Mouse (Mus musculus): ENCODE measurements around the gene 9530003J23Rik. TPM values are rescaled to one million over a fixed set of nuclear protein-coding genes. Genes with fewer than 3 reads are reported as not detected.
"Not testable (repeated sequence)": the region's sequence is repeated elsewhere in the genome, so short reads cannot be mapped to it uniquely, and the experiment has no call there.

The 9530003J23Rik gene
- polyA plus RNA-seq, 1 experiment from 2014 or later, result not detected

GRCm38 (mm10) chr10:117280000-117280399 lies 41.5 kb upstream of the 9530003J23Rik start:
- Histone ChIP-seq H3K36me3 (no peaks in the 10 kb centered on the region), H3K27ac (ENCODE audit: poor library complexity, severe bottlenecking) (no peak overlapping the region), H3K4me3 (no peak overlapping the region), H3K4me2 (no peak overlapping the region), H3K4me1 (replicated peaks) (peaks cover 27% of the 10 kb centered on the region), H3K27me3 (replicated peaks) (peaks cover 17% of the 10 kb centered on the region), H3K9me3 (replicated peaks) (no peaks in the 10 kb centered on the region), H3K9ac (no peak overlapping the region)
- ATAC-seq (ENCODE audit: insufficient number of reproducible peaks, low FRiP score), result no peak
- WGBS, result 73% methylated on average over 1 of the region's 1 CpGs

DNA sequence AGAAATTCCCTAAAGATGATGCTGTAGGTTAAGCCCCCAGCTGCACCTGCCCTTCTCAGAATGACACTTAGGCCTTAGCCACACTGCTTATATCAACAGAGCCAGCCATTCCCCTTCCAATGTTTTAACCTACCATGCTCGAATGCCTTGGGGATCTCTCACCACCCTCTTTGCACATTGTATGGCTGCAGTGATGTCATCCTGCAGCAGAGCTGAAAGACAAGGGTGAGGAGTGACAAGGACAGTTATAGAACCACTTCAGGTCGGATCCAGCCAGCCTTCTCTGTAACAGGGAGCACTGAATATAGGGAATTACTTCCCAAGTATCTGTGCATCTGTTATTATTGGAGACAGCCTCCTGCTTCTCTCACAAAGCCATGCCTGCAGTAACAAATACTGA lies 40.0 kb upstream of the 9530003J23Rik start:
- H3K27ac ChIP-seq (ENCODE audit: poor library complexity, severe bottlenecking), result peak overlapping the region; percentile 62
- peak; percentile 73 for ATAC-seq (ENCODE audit: insufficient number of reproducible peaks, low FRiP score)
- H3K9ac ChIP-seq, result not testable (repeated sequence)

DNA sequence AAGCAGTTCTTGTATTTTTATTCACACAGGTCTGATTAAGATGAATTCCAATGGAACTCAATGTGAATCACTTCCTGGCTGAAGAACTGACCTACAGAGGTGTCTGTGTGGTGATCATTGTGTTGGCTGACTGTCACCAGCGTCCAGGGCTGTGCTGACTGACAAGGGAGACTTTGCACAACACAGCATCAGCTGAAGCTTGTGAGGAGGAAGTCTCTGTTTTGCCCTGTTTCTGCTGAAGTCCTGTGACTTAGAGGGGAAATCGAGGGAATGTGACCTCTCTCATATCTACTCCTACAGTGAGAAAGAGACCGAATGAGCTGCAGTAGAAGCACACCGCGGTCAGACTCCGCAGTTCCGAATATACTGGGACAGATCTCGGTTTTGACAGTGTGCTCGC lies 39.3 kb upstream of the 9530003J23Rik start:
- H3K4me3 ChIP-seq; H3K9ac ChIP-seq; H3K9me3 ChIP-seq (replicated peaks); H3K4me2 ChIP-seq; H3K36me3 ChIP-seq: not testable (repeated sequence)
- H3K27ac ChIP-seq (ENCODE audit: poor library complexity, severe bottlenecking), result peak overlapping the region; percentile 62; the same call in 1 of the 2 replicates
- ATAC-seq (ENCODE audit: insufficient number of reproducible peaks, low FRiP score), result peak; percentile 33
- peaks cover 17% of the 10 kb centered on the region for H3K27me3 ChIP-seq (replicated peaks)
- 75% methylated on average over 9 of the region's 9 CpGs for WGBS
- peaks cover 27% of the 10 kb centered on the region for H3K4me1 ChIP-seq (replicated peaks)

More for the DNA sequence above, 40.0 kb upstream of the 9530003J23Rik start:
- not testable (repeated sequence) for H3K9me3 ChIP-seq (replicated peaks); H3K4me2 ChIP-seq; H3K4me3 ChIP-seq; H3K36me3 ChIP-seq
- H3K27me3 ChIP-seq (replicated peaks), result peaks cover 17% of the 10 kb centered on the region
- H3K4me1 ChIP-seq (replicated peaks), result peaks cover 27% of the 10 kb centered on the region
- WGBS, result 33% methylated on average over 2 of the region's 2 CpGs

DNA sequence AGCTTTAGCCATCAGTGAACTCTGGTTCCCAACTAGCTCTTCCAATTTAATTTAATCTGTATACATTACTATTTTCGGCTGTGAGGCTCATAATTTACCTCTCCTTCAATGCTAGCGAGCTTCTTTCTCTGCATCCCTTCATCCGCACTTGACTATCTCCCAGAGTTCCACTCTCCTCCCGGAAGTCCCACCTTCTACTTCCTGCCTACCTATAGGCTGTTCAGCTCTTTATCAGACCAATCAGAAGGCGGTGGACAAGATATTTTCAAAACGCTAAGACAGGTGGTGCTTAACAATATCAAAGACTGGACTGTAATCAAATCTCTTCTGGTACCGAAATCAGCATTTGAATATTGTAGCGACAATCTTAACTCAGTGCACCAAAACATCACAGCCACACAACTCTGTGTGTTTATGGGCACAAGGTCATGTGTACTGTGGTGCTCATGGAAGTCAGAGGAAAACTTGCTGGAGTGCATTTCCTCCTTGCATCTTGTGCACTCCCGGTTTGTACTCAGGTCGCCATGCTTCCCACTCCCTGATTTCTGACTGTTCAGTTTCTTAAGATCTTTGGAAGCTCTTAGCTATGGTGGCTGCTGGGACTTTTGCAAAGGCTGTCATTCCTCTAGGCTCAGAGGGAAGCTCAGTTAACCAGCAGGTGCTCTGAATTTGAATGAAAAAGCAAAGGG lies 37.3 kb upstream of the 9530003J23Rik start:
- H3K36me3 ChIP-seq, result no peaks in the 10 kb centered on the region

DNA sequence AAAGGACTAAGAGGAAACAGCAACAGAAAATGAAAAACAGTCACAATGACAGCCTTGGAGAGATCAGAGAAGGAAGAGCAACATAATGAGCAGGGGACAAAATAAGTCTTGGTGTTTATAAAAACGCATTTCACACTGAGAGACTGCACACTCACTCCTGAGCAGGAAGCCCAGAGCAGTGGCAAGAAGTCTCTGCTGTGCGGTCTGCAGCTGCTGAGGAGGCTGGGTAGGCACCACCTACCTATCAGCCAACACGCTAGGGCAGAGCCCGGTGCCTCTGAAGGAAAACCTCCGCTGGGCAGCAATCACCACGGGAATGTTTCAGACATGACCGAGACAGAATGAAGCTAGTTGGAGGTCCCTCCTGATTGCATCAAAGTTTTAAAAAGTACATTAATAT lies 36.1 kb upstream of the 9530003J23Rik start:
- 72% methylated on average over 4 of the region's 7 CpGs for WGBS
- not testable (repeated sequence) for H3K9ac ChIP-seq; H3K9me3 ChIP-seq (replicated peaks); H3K27me3 ChIP-seq (replicated peaks); ATAC-seq (ENCODE audit: insufficient number of reproducible peaks, low FRiP score); H3K27ac ChIP-seq (ENCODE audit: poor library complexity, severe bottlenecking); H3K4me3 ChIP-seq; H3K36me3 ChIP-seq; H3K4me2 ChIP-seq
- H3K4me1 ChIP-seq (replicated peaks), result peaks cover 17% of the 10 kb centered on the region

More for the DNA sequence above, 37.3 kb upstream of the 9530003J23Rik start:
- Histone ChIP-seq H3K9ac (no peak overlapping the region), H3K4me3 (no peak overlapping the region), H3K27ac (ENCODE audit: poor library complexity, severe bottlenecking) (no peak overlapping the region), H3K27me3 (replicated peaks) (peaks cover 8% of the 10 kb centered on the region), H3K4me2 (no peak overlapping the region), H3K4me1 (replicated peaks) (peaks cover 17% of the 10 kb centered on the region), H3K9me3 (replicated peaks) (no peaks in the 10 kb centered on the region)
- no peak for ATAC-seq (ENCODE audit: insufficient number of reproducible peaks, low FRiP score)
- WGBS, result 74% methylated on average over 10 of the region's 10 CpGs

GRCm38 (mm10) chr10:117272023-117272422 lies 33.5 kb upstream of the 9530003J23Rik start:
- Histone ChIP-seq H3K27me3 (replicated peaks) (no peaks in the 10 kb centered on the region; the same call in 1 of the 2 replicates), H3K4me2 (no peak overlapping the region), H3K36me3 (no peaks in the 10 kb centered on the region), H3K4me3 (no peak overlapping the region), H3K27ac (ENCODE audit: poor library complexity, severe bottlenecking) (no peak overlapping the region), H3K9me3 (replicated peaks) (no peaks in the 10 kb centered on the region), H3K4me1 (replicated peaks) (peaks cover 9% of the 10 kb centered on the region), H3K9ac (no peak overlapping the region)
- no peak for ATAC-seq (ENCODE audit: insufficient number of reproducible peaks, low FRiP score)

DNA sequence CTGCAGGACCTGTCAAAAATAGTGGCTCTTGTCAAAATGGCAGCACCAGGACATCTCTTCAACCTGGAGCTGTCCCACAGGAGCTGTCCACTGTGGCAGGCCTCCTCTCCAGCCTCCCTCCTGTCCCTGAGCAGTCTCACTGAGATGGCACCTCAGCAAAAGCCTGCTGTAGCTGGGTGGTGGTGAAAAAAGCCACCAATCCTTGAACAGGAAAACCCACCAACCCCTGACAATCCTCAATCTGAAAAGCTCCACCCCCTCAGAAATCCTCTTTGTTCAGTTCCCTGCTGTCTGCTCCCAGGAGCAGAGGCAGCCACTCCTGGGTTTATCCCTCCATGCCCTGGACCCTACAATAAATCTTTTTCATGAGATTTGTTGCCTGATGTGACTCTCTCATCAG lies 21.4 kb upstream of the 9530003J23Rik start:
- H3K9ac ChIP-seq, result no peak overlapping the region
- no peak for ATAC-seq (ENCODE audit: insufficient number of reproducible peaks, low FRiP score)
- no peaks in the 10 kb centered on the region for H3K4me1 ChIP-seq (replicated peaks)
- H3K27ac ChIP-seq (ENCODE audit: poor library complexity, severe bottlenecking), result no peak overlapping the region
- H3K4me3 ChIP-seq, result no peak overlapping the region
- peaks cover 14% of the 10 kb centered on the region for H3K9me3 ChIP-seq (replicated peaks)
- H3K4me2 ChIP-seq, result no peak overlapping the region
- 0 out of 2 replicates have a peak, but pooled peaks cover 3% of the 10 kb centered on the region for H3K27me3 ChIP-seq (replicated peaks)
- H3K36me3 ChIP-seq, result no peaks in the 10 kb centered on the region

DNA sequence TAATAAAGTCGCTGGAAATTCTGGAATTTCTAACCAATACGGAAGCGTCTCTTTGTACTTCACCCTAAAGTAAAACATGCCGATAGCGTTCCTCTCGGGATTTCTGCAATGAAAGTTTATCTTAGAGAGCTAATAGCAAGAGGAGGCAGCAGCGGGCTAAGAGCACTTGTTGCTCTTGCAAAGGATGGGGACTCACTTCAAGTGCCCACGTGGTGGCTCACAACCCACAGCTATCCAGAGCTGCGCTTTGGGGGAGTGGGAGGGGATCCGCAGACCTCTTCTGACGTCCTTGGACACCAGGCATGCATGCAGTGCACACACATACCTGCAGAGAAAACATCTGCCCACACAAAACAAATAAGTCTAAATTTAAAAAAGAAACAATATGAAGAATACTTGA lies 2.6 kb downstream of the 9530003J23Rik start:
- 0 out of 2 replicates have a peak, but pooled peaks cover 3% of the 10 kb centered on the region for H3K4me1 ChIP-seq (replicated peaks)
- no peak overlapping the region for H3K9ac ChIP-seq
- WGBS, result 48% methylated on average over 11 of the region's 11 CpGs
- no peak overlapping the region for H3K27ac ChIP-seq (ENCODE audit: poor library complexity, severe bottlenecking)
- no peak overlapping the region for H3K4me3 ChIP-seq
- peak overlapping the region; percentile 11; the same call in 1 of the 2 replicates for H3K4me2 ChIP-seq
- no peaks in the 10 kb centered on the region for H3K9me3 ChIP-seq (replicated peaks)
- H3K27me3 ChIP-seq (replicated peaks), result 0 out of 2 replicates have a peak, but pooled peaks cover 5% of the 10 kb centered on the region
- no peak for ATAC-seq (ENCODE audit: insufficient number of reproducible peaks, low FRiP score)
- H3K36me3 ChIP-seq, result no peaks in the 10 kb centered on the region

DNA sequence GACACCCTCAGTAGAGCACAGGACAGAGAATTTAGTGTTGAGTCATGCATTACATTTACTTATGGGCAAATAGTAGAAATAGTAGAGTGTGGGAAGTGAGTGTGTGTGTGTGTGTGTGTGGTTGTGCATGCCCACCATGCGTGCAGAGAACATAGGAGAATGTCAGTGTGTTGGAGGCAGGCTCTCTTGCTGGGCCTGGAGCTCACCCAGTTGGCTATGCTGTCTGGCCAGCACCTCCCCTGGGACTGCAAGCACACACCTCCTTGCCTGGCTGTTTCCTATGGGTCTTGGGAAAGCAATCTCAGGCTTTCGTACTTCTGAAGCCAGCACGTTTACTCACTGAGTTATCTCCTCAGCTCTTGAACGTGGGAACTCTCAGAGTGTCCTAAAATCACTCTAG lies 3.7 kb downstream of the 9530003J23Rik start:
- WGBS, result 46% methylated on average over 4 of the region's 4 CpGs

GRCm38 (mm10) chr10:117229826-117230225 lies 8.7 kb downstream of the 9530003J23Rik start:
- no peak for ATAC-seq (ENCODE audit: insufficient number of reproducible peaks, low FRiP score)
- Histone ChIP-seq H3K4me1 (replicated peaks) (no peaks in the 10 kb centered on the region), H3K27ac (ENCODE audit: poor library complexity, severe bottlenecking) (no peak overlapping the region), H3K9me3 (replicated peaks) (no peaks in the 10 kb centered on the region), H3K9ac (no peak overlapping the region), H3K4me2 (peak overlapping the region; percentile 6; the same call in 1 of the 2 replicates), H3K36me3 (no peaks in the 10 kb centered on the region), H3K4me3 (no peak overlapping the region), H3K27me3 (replicated peaks) (no peaks in the 10 kb centered on the region)
- 67% methylated on average over 16 of the region's 16 CpGs for WGBS

More for the DNA sequence above, 3.7 kb downstream of the 9530003J23Rik start:
- no peak overlapping the region for H3K27ac ChIP-seq (ENCODE audit: poor library complexity, severe bottlenecking)
- H3K4me1 ChIP-seq (replicated peaks), result 0 out of 2 replicates have a peak, but pooled peaks cover 3% of the 10 kb centered on the region
- H3K27me3 ChIP-seq (replicated peaks), result 0 out of 2 replicates have a peak, but pooled peaks cover 5% of the 10 kb centered on the region
- no peak overlapping the region for H3K4me2 ChIP-seq
- H3K9me3 ChIP-seq (replicated peaks), result no peaks in the 10 kb centered on the region
- H3K4me3 ChIP-seq, result no peak overlapping the region
- no peak overlapping the region for H3K9ac ChIP-seq
- no peaks in the 10 kb centered on the region for H3K36me3 ChIP-seq
- ATAC-seq (ENCODE audit: insufficient number of reproducible peaks, low FRiP score), result no peak

- Histone ChIP-seq H3K9me3 (replicated peaks) (no peaks in the 10 kb centered on the region), H3K4me3 (no peak overlapping the region), H3K36me3 (peaks cover 19% of the 10 kb centered on the region), H3K9ac (no peak overlapping the region), H3K27ac (ENCODE audit: poor library complexity, severe bottlenecking) (no peak overlapping the region), H3K4me1 (replicated peaks) (peaks cover 11% of the 10 kb centered on the region), H3K4me2 (no peak overlapping the region), H3K27me3 (replicated peaks) (no peaks in the 10 kb centered on the region)
- no peak for ATAC-seq (ENCODE audit: insufficient number of reproducible peaks, low FRiP score)
- WGBS, result 61% methylated on average over 3 of the region's 3 CpGs
These were observed 12.5 kb downstream of the 9530003J23Rik start for GRCm38 (mm10) chr10:117226002-117226401.

DNA sequence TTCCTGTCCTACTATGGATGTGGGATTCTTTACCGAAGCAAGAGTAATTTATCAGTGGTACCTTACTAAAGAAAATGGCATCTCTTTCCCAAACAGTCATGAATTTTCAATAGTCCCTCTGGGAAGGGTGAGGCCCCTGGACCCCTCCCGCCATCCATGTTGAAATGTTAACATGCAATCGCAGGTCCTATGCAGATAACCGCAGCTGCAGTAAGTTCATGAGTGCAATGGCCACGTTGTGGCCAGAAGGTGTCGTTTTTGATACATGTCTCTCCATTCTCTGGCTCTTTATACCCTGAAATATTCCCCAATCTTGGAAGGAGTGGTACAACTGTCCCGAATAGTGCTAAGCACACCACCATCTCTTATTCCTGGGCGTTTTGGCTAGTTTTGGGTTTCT lies 13.4 kb downstream of the 9530003J23Rik start:
- H3K27me3 ChIP-seq (replicated peaks), result no peaks in the 10 kb centered on the region
- H3K4me2 ChIP-seq, result peak overlapping the region; percentile 83
- 48% methylated on average over 8 of the region's 8 CpGs for WGBS
- peaks cover 11% of the 10 kb centered on the region for H3K4me1 ChIP-seq (replicated peaks)
- no peak overlapping the region for H3K9ac ChIP-seq
- H3K4me3 ChIP-seq, result peak overlapping the region; percentile 74
- ATAC-seq (ENCODE audit: insufficient number of reproducible peaks, low FRiP score), result no peak
- H3K36me3 ChIP-seq, result peaks cover 28% of the 10 kb centered on the region
- no peak overlapping the region for H3K27ac ChIP-seq (ENCODE audit: poor library complexity, severe bottlenecking)
- H3K9me3 ChIP-seq (replicated peaks), result no peaks in the 10 kb centered on the region

Data from heart, embryonic 12.5 days (tissue).